Mouse (Mus musculus) layer of hippocampus, postnatal 36 days (tissue): Measurements from ENCODE around the gene Cep57l1. TPM values are rescaled to one million over a fixed set of nuclear protein-coding genes. Genes with fewer than 3 reads are reported as not detected.

Source experiments
- DNase-seq, 2 experiments: peaks; one replicate each; pipeline ENCODE4 v3.0.0; 2022
- total RNA-seq, 2 experiments: library from RNA; stranded (reverse); gene quantifications; 2 replicates each; pipeline ENCODE4 v1.2.3; 2021

The Cep57l1 gene
- total RNA-seq, 2 experiments from 2014 or later, result 7.0 to 7.9 TPM

- DNase-seq, result no peak
These were observed 72.4 kb downstream of the Cep57l1 start for GRCm38 (mm10) chr10:41737245-41737644.

- DNase-seq, result no peak
These were observed 74.3 kb downstream of the Cep57l1 start for GRCm38 (mm10) chr10:41735398-41735797.

- DNase-seq, result no peak
These were observed 76.5 kb downstream of the Cep57l1 start for GRCm38 (mm10) chr10:41733214-41733613.

GRCm38 (mm10) chr10:41731932-41732331 lies 77.7 kb downstream of the Cep57l1 start:
- no peak for DNase-seq

- DNase-seq, result no peak
These were observed 78.9 kb downstream of the Cep57l1 start for GRCm38 (mm10) chr10:41730746-41731145.

- no peak for DNase-seq
These were observed 83.5 kb downstream of the Cep57l1 start for GRCm38 (mm10) chr10:41726215-41726614.

- DNase-seq, result no peak
These were observed 90.1 kb downstream of the Cep57l1 start for GRCm38 (mm10) chr10:41719587-41719986.

GRCm38 (mm10) chr10:41716029-41716897 lies 93.4 kb downstream of the Cep57l1 start, which contains the start of gene Ccdc162:
Gene Ccdc162 (minus strand): TSS chr10:41716634.
- no peak for DNase-seq

- DNase-seq, result no peak
These were observed 94.1 kb downstream of the Cep57l1 start for GRCm38 (mm10) chr10:41715557-41715956.

GRCm38 (mm10) chr10:41711467-41711866 lies 98.2 kb downstream of the Cep57l1 start:
- DNase-seq, result no peak

- no peak for DNase-seq
These were observed 98.9 kb downstream of the Cep57l1 start for GRCm38 (mm10) chr10:41710773-41711172.

GRCm38 (mm10) chr10:41709341-41709740 lies 100.3 kb downstream of the Cep57l1 start:
- DNase-seq, result no peak

- DNase-seq, result no peak
These were observed 110.0 kb downstream of the Cep57l1 start for GRCm38 (mm10) chr10:41699669-41700068.

GRCm38 (mm10) chr10:41697040-41697439 lies 112.6 kb downstream of the Cep57l1 start:
- no peak for DNase-seq

- DNase-seq, result no peak
These were observed 118.7 kb downstream of the Cep57l1 start for GRCm38 (mm10) chr10:41690978-41691377.

- DNase-seq, result peak; percentile 24 to 55
These were observed 119.5 kb downstream of the Cep57l1 start for GRCm38 (mm10) chr10:41689941-41690887.

- no peak for DNase-seq
These were observed 125.1 kb downstream of the Cep57l1 start for GRCm38 (mm10) chr10:41684548-41684996.

- peak; percentile 80 to 85 for DNase-seq
These were observed 126.9 kb downstream of the Cep57l1 start for GRCm38 (mm10) chr10:41682546-41683393.

- peak; percentile 65 to 68 for DNase-seq
These were observed 130.8 kb downstream of the Cep57l1 start for GRCm38 (mm10) chr10:41678746-41679360.

- DNase-seq, result no peak
These were observed 132.3 kb downstream of the Cep57l1 start for GRCm38 (mm10) chr10:41677396-41677795.

- no peak for DNase-seq
These were observed 133.0 kb downstream of the Cep57l1 start for GRCm38 (mm10) chr10:41676661-41677061.
